Mouse (Mus musculus): ENCODE results near the gene 9030612E09Rik. TPM values are rescaled to one million over a fixed set of nuclear protein-coding genes. Genes with fewer than 3 reads are reported as not detected.

The 9030612E09Rik gene
- total RNA-seq (2021): 1 to 10 TPM; 1.2 to 1.9 TPM
- long read RNA-seq, experiment 1: 0 reads
- long read RNA-seq, experiment 2, partial matches to known transcripts: 0 of 3 reads
- long read RNA-seq, experiment 2, other reads (novel, unspliced or antisense): 0 of 3 reads

DNA sequence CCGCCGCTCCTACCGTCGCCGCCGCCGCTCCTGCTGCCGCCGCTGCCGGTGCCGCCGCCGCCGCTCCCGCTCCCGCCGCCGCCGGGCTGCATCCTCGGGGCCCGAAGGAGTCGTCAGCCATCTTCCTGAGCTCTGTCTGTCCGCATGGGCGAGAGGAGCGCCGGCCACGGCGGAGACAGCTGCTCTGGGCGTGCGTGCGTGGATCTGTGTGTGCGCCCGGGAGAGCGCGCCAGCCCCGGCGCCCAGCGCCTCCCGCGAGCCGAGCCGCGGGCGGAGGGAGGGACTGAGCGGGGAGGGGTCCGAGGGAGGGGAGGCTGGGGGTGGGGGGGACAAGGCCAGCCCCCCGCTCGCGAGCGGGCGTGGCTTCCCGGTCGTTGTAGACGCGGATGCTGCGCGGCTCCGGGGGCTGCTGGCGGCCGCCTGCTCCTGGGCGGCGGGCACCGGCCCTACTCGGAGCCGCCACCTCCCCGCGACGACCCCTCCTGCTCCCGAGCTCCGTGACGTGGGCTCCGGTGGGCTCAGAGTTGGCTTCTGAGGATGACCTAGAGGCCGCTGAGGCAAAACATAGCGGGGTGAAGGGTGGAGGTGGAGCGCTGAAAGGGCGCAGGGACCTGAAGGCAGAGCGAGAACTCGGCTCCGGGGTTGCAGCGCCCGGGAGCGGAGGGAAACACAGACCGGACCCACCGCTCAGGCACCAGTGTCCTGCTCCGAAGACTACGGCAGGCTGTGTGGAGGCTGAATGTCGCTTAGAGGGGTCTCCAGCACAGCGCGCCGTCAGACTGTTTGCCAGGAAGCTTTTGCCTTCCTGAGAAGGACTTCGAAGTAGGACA is at the start of gene 9030612E09Rik, which contains the start of gene Sobp:
Gene 9030612E09Rik (plus strand): TSS at position 379 of the 830 bp plus-strand sequence.
Gene Sobp (minus strand): TSS at position 205 of the 830 bp plus-strand sequence.
- peak; percentile 76 to 82 for DNase-seq (ENCODE audit: low spot score in 2 of 2)
- intact Hi-C loops (cut with DNase I): loop anchor here (2.0 to 5.0 kb wide), 5 partner anchors 46 to 303 kb away; partner anchors contain the start of genes Bend3 and Pdss2

DNA sequence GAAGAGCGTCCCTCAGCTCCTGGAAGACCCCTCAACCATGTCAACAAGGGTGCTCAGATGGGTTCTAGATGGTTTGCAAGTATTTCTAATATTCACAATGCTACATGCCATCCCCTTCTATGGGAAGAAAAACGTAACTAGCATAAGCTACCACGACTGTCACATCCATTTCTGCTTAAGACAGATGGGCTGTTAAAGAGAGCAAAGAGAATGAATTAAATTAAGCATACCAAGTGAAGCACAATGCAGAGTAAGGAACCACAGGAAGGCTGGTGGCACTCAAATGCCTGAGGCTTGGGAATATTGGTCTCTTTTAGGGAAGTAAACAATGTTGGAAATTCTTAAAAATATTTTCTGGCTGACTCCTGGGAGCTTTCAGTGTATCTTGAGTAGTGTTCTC is 45.8 kb upstream of the 9030612E09Rik start:
- intact Hi-C loops (cut with DNase I): no loop called here
- no peak for DNase-seq (ENCODE audit: low spot score in 2 of 2)

GRCm38 (mm10) chr10:43134027-43134426 is 40.5 kb upstream of the 9030612E09Rik start:
- intact Hi-C loops (cut with DNase I): no loop called here
- DNase-seq (ENCODE audit: low spot score in 2 of 2): no peak

GRCm38 (mm10) chr10:43143173-43143572 is 31.3 kb upstream of the 9030612E09Rik start:
- intact Hi-C loops (cut with DNase I): no loop called here
- no peak for DNase-seq (ENCODE audit: low spot score in 2 of 2)

- intact Hi-C loops (cut with DNase I): no loop called here
- no peak for DNase-seq (ENCODE audit: low spot score in 2 of 2)
Observed at GRCm38 (mm10) chr10:43148456-43148855, 26.0 kb upstream of the 9030612E09Rik start.

GRCm38 (mm10) chr10:43152643-43153042 is 21.9 kb upstream of the 9030612E09Rik start:
- no peak for DNase-seq (ENCODE audit: low spot score in 2 of 2)
- intact Hi-C loops (cut with DNase I): no loop called here

- intact Hi-C loops (cut with DNase I): no loop called here
Observed at GRCm38 (mm10) chr10:43155046-43155560, 19.4 kb upstream of the 9030612E09Rik start.

DNA sequence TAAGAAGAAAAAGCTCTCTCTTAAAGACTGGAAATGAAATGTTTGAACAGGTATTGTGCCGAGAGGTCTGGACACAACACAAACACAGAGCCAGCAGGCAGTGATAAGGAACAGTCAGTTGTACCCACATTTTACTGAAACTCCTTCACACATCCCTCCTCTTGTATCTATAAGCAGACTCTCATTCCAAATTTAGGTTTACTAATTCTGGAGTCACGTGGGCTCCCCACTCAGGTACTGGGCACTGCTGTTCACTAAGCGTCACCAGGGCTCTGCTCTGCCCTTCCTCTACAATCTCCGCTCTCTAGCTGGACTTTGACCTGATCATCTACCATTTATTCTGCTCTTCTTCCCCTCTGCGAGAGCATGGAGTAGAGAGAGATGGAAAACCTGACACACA is 15.6 kb upstream of the 9030612E09Rik start:
- peak in 1 of 2 experiments; percentile 31 for DNase-seq (ENCODE audit: low spot score in 2 of 2)
- intact Hi-C loops (cut with DNase I): no loop called here

More at GRCm38 (mm10) chr10:43155046-43155560, 19.4 kb upstream of the 9030612E09Rik start:
- peak; percentile 44 to 62 for DNase-seq (ENCODE audit: low spot score in 2 of 2)

- intact Hi-C loops (cut with DNase I): no loop called here
- no peak for DNase-seq (ENCODE audit: low spot score in 2 of 2)
Observed at GRCm38 (mm10) chr10:43159333-43159732, 15.2 kb upstream of the 9030612E09Rik start.

DNA sequence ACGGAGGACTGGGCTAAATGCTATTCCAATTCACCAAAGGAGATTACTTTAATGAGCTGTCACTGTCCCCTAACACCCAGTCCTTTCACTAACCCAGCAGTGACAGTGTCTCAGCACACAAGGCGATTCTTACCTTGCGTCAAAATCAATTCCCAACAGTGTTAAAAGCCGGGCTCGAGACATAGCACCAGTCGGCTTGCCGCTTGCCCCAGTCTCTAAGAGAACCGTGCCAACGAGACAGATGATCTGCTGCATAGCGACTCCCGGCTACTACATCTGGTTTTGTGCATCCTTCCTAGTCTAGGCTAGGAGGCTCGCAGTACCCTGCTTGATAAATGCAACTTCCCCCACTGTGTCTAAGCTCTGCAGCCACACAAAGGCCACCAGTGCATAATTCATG is 12.2 kb upstream of the 9030612E09Rik start:
- intact Hi-C loops (cut with DNase I): no loop called here
- no peak for DNase-seq (ENCODE audit: low spot score in 2 of 2)

GRCm38 (mm10) chr10:43164406-43164805 is 10.1 kb upstream of the 9030612E09Rik start:
- intact Hi-C loops (cut with DNase I): no loop called here
- DNase-seq (ENCODE audit: low spot score in 2 of 2): no peak

GRCm38 (mm10) chr10:43166146-43166545 is 8.4 kb upstream of the 9030612E09Rik start:
- intact Hi-C loops (cut with DNase I): loop anchor here (5.0 kb wide), 1 partner anchor 44 kb away; no protein-coding TSS in a partner anchor
- no peak for DNase-seq (ENCODE audit: low spot score in 2 of 2)

DNA sequence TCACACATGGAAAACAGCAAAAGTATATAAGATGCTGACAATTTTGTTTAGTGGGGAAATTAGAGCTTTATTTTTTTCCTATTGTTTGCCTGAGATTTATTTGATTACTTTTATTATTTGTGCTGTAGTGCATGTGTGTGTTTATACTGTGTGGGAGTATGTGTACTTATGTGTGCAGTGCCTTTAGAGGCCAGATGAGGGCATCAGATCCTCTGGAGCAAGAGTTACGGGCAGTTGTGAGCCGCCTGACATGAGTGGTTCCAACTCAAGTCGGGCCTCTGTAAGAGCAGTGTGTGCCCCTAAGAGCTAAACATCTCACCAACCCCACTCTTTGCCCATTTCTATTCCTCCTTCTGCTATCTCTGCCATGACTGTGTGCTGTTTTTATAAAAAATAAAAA is 7.7 kb upstream of the 9030612E09Rik start:
- intact Hi-C loops (cut with DNase I): loop anchor here (5.0 kb wide), 1 partner anchor 45 kb away; no protein-coding TSS in a partner anchor

GRCm38 (mm10) chr10:43168847-43169246 is 5.7 kb upstream of the 9030612E09Rik start:
- intact Hi-C loops (cut with DNase I): loop anchor here (5.0 kb wide), 1 partner anchor 47 kb away; no protein-coding TSS in a partner anchor
- DNase-seq (ENCODE audit: low spot score in 2 of 2): no peak

More for the DNA sequence above, 7.7 kb upstream of the 9030612E09Rik start:
- no peak for DNase-seq (ENCODE audit: low spot score in 2 of 2)

- no peak for DNase-seq (ENCODE audit: low spot score in 2 of 2)
- intact Hi-C loops (cut with DNase I): loop anchor here (5.0 kb wide), 4 partner anchors 69 to 306 kb away; partner anchors contain the start of gene Bend3
Observed at GRCm38 (mm10) chr10:43171106-43171505, 3.4 kb upstream of the 9030612E09Rik start.

DNA sequence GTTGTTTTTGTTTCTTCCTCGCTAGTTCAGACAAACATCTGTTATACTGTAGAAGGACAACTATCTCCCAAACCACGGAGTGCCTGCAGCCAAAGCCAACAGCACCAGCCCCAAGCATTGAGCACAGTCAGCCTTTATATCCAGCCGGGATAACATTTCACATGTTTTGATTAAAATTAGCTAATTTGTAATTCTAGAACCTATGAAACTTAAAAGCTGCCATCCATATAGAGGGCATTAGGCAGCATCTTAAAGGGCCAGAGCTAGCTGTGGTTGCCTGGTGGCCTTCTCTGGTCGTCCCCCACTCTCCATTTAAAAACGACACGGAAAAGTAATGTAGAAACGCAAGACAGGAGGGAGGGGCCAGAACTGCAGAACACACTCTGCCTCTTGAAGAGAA is 2.4 kb upstream of the 9030612E09Rik start:
- intact Hi-C loops (cut with DNase I): loop anchor here (5.0 kb wide), 4 partner anchors 70 to 305 kb away; partner anchors contain the start of gene Bend3
- DNase-seq (ENCODE audit: low spot score in 2 of 2): no peak

DNA sequence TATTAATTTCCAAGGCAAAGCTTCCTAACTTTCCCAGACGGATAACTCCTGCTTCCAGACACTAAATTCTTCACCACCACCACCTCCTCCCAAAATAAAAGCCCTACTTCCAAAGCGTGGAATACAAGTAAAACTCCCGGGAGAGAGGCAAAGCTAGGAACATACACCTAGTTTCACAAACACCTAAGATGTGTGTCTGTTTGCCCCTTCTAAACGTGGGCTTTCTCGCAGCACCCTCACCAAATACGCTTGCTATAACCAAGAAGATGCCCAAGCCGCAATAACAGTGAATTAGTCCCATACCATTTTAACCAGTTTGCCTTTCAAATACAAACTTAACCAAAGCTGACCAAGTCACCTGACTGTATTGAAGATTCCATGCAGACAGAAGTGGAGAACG is 1.9 kb upstream of the 9030612E09Rik start:
- intact Hi-C loops (cut with DNase I): loop anchor here (5.0 kb wide), 4 partner anchors 70 to 305 kb away; partner anchors contain the start of gene Bend3
- no peak for DNase-seq (ENCODE audit: low spot score in 2 of 2)

- DNase-seq (ENCODE audit: low spot score in 2 of 2): peak; percentile 37 to 55
- intact Hi-C loops (cut with DNase I): loop anchor here (5.0 kb wide), 4 partner anchors 71 to 304 kb away; partner anchors contain the start of gene Bend3
Observed at GRCm38 (mm10) chr10:43173141-43173827, 1.2 kb upstream of the 9030612E09Rik start.

DNA sequence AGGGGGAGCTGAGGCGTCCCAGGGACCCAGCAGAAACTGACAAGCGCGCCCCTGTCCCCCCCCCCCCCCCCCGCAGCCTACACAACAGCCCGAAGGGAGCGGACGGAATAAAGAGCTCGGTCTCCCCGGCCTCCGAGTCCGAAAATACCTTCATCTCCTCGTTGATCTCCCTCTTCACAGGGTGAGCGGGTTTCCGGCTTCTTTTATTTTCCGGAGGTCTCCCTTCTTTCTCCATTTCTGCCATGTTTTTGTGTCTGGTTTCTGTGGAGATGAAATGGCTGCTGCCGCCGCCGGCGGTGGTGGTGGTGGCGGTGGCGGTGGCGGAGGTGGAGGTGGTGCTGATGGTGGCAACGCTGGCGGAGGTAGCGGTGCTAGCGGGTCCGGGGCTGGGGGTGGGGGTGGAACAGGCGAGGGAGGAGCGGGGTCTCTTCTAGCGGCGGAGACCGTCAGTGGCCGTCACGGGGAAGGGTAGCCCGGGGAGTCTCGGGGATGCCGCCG is 627 bp upstream of the 9030612E09Rik start:
- intact Hi-C loops (cut with DNase I): loop anchor here (2.0 to 5.0 kb wide), 5 partner anchors 47 to 303 kb away; partner anchors contain the start of genes Bend3 and Pdss2
- DNase-seq (ENCODE audit: low spot score in 2 of 2): no peak
